Mouse (Mus musculus) heart, postnatal 25 days (tissue): ENCODE measurements around the gene Tmem158. TPM values are rescaled to one million over a fixed set of nuclear protein-coding genes. Genes with fewer than 3 reads are reported as not detected.

Experiments used
- DNase-seq: peaks from one replicate; pipeline ENCODE4 v3.0.0; 2022; ENCODE audit warnings: low spot score
- intact Hi-C: fragments of 180-260 bp; cut with DNase I; formaldehyde crosslinking; loops from one replicate; pipeline ENCODE4 v1.15.1; 2025
- total RNA-seq, 2 experiments: library from RNA; stranded (reverse); gene quantifications; 2 replicates each; pipeline ENCODE4 v1.2.3; 2021

Tmem158 gene
- total RNA-seq, result 1 to 10 TPM; 7.3 to 8.0 TPM

DNA sequence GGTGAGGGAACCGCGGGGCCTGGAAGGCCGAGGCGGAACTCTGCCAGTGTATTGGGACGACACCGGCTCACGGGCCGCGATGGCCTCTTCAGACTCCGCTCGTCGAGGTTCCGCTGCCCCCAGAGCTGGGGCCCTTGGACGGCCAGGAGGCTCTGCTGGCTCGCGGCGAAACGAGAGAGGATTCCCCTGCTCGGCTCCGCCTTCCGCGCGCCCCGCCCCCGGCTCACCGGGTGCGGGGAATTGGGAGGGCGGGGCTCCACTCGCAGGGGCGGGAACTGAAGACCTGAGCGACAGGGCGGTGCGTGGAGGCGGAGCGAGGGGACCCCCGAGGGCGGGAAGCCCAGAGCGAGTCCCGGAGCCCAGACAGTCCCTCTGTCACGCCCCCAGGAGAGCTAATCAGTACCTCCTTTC lies at the start of gene Tmem158:
Gene Tmem158 (minus strand): TSS at position 154 of the 411 bp plus-strand sequence.
- peak; percentile 73 for DNase-seq
- intact Hi-C loops, result loop anchor here (5.0 kb wide), 2 partner anchors 107 to 252 kb away; partner anchors contain the start of gene Lars2

DNA sequence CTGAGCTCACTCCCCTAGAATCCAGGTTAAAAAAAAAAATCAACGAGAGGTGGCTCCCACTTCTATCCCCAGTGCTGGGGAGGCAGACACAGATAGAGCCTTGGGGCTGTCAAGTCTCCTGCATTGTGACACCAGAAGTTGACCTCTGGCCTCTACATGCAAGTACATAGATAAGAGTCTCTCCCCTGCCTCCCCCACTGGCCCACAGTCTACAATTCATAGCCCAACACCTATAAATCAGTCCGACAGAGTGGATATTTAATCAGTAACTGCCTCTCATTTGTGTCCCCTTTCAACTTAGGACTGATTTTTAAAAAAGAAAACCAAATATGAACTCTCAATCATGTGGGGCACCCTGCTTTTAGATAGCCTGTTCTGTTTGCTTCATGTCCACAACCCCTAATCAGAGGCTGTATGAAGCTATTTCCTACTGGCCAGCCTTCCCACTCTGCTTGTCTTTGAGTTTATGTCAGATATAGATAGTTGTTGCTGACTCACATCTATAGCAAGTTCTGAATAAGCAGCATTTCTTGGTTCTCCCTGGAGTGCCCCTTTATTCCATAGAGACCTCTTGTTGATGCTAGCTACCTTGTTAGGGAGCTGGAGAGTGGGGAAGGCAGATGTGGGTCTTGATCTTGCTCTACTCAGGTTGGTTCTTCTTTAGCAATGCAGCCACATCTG lies 49.3 kb upstream of the Tmem158 start:
- intact Hi-C loops, result no loop called here
- DNase-seq, result no peak

DNA sequence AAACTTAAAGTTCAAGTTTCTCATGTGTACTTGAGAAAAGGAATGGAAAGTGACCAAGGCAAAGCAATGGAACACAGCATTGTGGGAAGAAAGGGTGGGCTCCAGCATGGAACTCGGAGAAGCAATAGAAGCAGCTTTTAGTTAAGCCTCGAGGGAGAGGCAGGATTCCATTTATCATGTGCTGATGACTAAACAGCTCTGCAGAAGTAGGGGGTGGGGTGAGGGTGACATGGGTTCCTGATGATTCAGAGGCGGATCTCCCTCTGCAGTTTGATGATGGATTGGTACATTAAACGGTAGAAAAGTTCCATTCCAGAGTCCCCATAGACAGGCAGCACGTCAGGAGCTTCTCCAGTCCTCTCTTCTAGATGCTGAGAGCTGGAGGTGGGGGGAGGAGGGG lies 48.5 kb upstream of the Tmem158 start:
- intact Hi-C loops, result no loop called here
- DNase-seq, result no peak

GRCm38 (mm10) chr9:123304917-123305316 lies 44.4 kb upstream of the Tmem158 start:
- DNase-seq, result no peak
- intact Hi-C loops, result no loop called here

GRCm38 (mm10) chr9:123303952-123304351 lies 43.4 kb upstream of the Tmem158 start:
- no peak for DNase-seq
- intact Hi-C loops, result no loop called here

DNA sequence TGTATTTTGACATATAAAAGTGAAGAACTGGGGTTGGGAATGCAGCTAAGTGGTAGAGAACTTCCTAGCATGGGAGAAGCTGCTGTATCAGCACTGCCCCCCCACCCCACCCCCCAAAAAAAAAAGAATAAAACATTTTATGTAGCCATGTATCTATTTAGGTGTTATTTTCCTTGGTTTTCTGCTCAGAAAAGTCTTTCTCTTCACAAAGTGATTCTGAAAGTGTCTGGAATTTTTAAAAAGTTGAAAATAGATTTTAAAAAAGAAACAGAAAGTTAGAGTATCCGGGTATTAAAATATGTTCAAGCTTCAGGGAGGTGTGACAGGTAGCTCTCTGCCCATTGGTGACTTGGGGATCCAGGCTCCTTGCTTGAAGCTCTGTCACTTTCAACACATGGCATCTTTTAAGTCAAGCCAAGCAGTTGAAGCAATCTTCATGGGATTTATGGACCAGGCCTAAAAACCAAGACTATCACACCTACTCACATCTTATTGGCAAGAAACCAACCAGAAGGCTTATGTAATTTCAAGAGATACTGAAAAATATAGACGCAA lies 42.3 kb upstream of the Tmem158 start:
- DNase-seq, result no peak
- intact Hi-C loops, result no loop called here

DNA sequence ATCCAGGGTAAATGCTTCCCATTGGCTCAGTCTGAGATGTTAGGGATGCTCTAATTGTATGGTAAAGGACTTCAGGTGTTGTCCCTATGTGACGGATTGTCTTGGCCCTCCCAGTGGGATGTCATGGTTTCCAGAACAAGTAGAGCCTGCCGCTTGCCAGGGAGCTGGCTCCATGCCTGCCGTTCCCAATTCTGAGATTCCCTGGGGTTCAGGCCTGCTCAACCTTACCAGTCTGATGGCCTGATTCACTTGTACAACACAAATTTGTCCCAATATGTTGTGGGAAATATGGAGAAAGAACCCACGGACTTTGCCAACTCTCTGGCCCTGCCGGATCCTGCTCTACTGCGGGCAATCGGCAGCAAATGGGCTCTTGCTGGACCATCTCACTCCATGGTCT lies 37.3 kb upstream of the Tmem158 start:
- intact Hi-C loops, result no loop called here
- DNase-seq, result no peak

GRCm38 (mm10) chr9:123296229-123296628 lies 35.7 kb upstream of the Tmem158 start:
- intact Hi-C loops, result no loop called here
- DNase-seq, result no peak

DNA sequence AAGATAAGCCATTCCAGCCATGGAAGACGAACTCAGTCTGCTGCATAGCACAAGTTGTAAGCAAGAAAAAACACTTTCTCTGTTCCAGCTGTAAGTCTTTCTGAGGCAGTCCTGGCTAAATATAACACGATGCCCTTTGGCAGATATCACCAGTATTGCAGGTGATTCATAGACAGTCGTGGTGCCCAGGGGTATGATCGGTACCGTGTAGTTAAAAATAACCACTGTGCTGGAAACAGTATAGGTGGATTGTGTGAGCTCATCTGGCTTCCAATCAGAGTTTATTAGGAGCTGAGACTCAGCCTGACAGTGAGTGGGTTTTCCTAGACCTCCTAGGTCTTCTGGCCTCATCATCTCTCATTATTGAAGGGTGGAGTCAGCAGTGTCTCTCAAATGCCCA lies 34.0 kb upstream of the Tmem158 start:
- intact Hi-C loops, result no loop called here
- no peak for DNase-seq

DNA sequence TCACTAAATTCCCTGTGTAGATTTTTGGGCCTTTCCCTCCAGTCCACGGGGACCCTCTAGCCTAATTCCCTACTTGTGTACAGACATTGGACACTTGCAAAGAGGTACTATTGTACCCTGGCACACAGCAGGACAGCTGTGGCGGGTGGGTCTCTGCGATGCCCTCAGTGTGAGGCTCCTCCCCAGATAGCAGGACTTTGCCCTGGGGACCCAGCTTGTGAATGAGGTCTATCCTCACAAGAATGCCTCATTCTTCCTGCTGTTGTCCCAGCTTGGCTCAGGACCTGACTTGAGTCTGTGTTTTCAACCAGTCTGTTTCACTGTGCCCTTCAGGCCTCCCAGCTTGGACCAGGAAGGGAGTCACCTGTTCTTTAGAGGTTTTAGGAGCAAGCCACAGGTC lies 27.8 kb upstream of the Tmem158 start:
- DNase-seq, result no peak
- intact Hi-C loops, result no loop called here

DNA sequence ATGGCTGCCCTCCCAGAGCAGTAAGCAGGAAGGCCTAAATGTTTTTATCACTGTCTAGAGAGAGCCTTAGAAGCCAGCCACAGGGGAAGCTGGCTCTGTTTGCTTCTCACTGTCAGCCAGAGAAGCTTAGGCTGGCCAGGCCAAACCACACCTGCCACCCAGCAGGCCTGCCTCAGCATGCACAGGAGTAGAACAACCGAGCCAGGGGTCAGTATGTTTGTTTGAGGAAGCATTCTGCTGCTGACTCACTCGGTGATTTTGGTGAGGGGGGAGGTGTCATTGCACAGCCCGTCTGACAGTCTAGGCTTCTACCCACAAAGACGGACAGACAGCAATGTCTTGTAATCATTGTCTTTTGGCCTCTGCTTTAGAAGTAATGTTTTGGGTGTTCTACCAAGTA lies 25.1 kb upstream of the Tmem158 start:
- no peak for DNase-seq
- intact Hi-C loops, result no loop called here

DNA sequence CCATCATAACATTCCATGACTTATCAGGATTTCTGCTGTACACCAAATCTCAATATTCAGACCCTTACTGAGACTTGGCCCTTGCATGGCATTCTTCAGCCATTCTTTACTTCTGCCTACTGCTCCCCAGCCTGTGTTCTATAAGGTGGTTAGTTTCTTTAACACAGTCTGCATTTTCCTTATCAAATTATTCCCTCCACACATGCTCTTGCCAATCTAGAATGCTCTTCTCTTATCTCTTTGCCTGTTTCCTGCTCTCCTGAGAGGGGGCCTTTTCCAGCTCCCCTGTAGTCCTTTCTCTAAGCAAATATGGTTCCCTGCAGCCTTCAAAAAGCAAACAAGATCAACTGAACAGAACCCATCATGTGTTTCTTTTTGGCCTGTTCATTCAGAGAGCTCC lies 20.2 kb upstream of the Tmem158 start:
- no peak for DNase-seq
- intact Hi-C loops, result no loop called here

GRCm38 (mm10) chr9:123278003-123278402 lies 17.4 kb upstream of the Tmem158 start:
- intact Hi-C loops, result no loop called here
- DNase-seq, result no peak

- intact Hi-C loops, result no loop called here
Observed at GRCm38 (mm10) chr9:123275373-123275772, 14.8 kb upstream of the Tmem158 start.

GRCm38 (mm10) chr9:123274674-123275073 lies 14.1 kb upstream of the Tmem158 start:
- DNase-seq, result no peak
- intact Hi-C loops, result no loop called here

More at GRCm38 (mm10) chr9:123275373-123275772, 14.8 kb upstream of the Tmem158 start:
- DNase-seq, result no peak

GRCm38 (mm10) chr9:123273876-123274275 lies 13.3 kb upstream of the Tmem158 start:
- intact Hi-C loops, result no loop called here
- no peak for DNase-seq

DNA sequence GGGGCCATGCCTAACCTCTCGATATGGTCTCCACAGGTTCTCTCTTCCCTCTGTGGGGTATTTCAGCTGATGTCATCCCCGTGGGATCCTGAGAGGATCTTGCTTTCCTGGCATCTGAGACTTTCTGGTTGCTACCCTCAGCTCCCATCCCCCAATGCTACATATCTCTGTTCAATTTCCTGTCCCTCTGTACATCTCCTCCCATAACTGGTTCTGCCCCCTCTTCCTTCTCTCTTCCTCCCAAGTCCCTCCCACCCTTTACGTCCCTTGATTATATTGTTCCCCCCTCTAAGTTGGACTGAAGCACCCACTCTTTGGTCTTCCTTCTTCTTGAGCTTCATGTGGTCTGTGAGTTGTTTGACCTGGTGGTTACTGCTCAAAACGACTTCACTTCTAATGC lies 11.0 kb upstream of the Tmem158 start:
- intact Hi-C loops, result no loop called here
- DNase-seq, result no peak

- no peak for DNase-seq
- intact Hi-C loops, result no loop called here
Observed at GRCm38 (mm10) chr9:123269906-123270558, 9.5 kb upstream of the Tmem158 start.

DNA sequence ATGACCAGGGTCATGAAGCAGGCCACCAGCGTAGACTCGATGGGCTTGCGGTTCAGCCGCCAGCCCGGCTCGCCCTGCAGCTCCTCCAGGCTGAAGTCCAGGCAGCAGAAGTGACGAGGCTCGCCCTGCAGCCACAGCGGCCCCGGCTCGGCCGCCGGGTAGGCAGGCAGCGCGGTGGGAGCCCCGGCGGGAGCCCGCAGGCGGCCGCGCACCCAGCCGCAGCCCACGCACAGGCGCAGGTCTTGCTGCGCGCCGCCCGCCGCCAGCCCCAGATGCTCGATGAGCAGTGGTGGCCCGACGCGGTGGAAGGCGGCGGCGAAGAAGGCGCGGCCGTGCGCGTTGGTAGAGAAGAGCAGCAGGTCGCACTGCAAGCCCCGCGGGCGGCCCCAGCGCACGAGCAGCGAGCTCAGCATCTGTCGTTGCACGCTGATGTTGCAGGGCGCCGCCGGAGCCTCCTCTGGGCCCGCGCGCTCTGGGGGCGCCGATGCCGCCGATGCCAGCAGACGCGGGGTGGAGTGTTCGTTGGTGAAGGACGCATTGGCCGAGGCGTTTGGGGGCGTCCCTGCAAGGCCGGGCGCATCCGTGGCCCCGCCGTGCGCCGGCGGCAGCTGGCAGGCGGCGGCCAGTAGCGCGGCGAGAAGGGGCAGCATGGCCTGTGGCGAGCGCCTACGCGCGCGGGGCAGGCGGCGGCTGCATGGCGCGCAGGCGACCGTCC lies 511 bp downstream of the Tmem158 start:
- intact Hi-C loops, result loop anchor here (2.0 to 10.0 kb wide), 4 partner anchors 107 to 252 kb away; partner anchors contain the start of genes Lars2 and Tmem42

GRCm38 (mm10) chr9:123259461-123259895 lies 1.1 kb downstream of the Tmem158 start:
- intact Hi-C loops, result loop anchor here (2.0 to 10.0 kb wide), 2 partner anchors 181 to 235 kb away; partner anchors contain the start of gene Tmem42
- no peak for DNase-seq

More for the DNA sequence above, 511 bp downstream of the Tmem158 start:
- DNase-seq, result peak; percentile 55
